Mouse (Mus musculus) layer of hippocampus, adult 8-10 months (tissue): ENCODE results near the gene Ptprr. TPM values are rescaled to one million over a fixed set of nuclear protein-coding genes. Genes with fewer than 3 reads are reported as not detected.
A peak's percentile ranks its signal among the peaks of the same experiment; 100 is the strongest.

ENCODE experiments used
- DNase-seq, 2 experiments: peaks; one replicate each; pipeline ENCODE4 v3.0.0; 2022; ENCODE audit warnings: low spot score in 2 of 2
- total RNA-seq, 4 experiments: library from RNA; stranded (reverse); gene quantifications; 2 replicates each; pipeline ENCODE4 v1.2.4; 2022

Gene Ptprr
- total RNA-seq, 4 experiments from 2014 or later: 16.9 to 18.3 (median 17.1) TPM

DNA sequence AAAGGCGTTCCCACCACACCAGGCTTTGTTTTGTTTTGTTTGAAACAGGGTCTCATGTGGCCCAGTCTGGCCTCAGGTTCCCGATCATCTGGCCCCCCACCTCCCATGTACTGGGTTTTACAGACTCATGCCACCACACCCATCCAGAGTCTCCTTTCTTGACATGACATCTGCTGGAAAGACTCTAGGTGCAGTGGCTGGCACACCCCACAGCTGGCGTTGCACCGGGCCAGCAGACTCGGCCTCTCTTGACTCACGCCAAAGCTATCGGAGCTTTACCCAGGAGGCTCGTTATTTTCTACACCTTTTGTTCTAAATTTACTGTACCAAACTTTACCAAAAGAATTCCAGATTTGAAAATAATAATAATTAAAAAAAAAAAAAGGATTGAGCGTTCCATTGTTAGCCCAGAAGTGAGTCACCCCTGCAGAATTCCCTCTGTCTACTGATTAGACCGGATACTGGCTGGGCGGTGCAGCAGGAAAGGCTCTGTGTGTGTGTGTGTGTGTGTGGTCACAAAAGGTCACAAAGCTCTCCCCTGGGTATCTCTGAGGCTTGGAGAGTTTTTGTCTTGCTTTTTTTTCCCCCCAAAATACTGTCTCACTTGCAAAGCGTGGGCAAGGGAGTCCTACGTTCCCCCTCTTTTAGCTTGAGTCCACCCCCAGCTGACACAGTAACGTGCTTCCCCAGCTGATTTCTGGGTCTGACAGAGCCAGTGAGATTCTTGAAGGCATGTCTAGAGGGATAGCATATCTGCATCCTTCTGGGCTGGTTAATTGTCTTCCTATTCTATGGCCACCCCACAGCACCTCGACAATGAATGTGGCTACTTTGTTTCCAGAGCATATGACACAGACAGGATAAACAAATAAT lies 248.8 kb downstream of the Ptprr start:
- DNase-seq: no peak

GRCm38 (mm10) chr10:116267434-116267822 lies 249.4 kb downstream of the Ptprr start:
- DNase-seq: no peak

DNA sequence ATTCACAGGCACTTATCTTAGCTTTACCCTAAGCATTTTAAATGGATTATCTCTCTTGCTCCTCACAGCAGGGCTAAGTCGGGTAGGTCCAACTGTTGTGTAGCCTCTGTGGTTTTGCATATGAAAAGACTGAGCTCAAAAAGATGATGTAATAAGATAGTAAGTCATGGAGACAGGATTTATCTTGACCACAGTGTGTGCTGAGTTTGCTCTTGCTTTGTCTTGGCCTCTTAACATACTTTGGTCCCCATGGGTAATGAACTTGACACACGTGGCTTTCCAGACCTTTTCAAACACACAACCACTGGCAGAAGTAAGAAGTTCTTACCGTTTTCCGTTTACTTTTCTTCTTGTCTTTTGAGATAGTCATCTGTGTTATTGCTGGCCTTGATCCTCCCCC lies 250.3 kb downstream of the Ptprr start:
- DNase-seq: no peak

GRCm38 (mm10) chr10:116270646-116271469 lies 252.8 kb downstream of the Ptprr start:
- DNase-seq: no peak

DNA sequence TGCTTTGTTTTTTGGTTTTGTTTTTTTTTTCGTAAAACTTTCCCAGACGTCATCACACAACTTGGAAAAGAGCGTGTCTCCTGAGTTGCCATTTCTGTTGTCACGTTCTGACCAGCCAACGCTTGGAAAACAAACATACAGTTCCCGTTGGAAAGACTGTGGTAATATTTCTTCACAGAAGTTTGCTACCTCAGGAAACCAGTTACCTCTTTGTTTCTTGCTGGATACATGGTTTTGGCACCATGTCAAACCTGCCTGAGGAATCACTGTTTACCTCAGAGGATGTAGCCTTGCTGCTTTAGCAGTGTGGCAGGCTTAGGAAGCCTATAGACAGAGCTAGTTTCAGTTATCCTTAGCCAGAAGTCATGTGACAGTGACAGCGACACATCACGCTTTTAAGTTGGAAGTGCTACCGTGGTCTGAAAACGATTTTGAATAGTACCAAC lies 253.5 kb downstream of the Ptprr start:
- no peak for DNase-seq

DNA sequence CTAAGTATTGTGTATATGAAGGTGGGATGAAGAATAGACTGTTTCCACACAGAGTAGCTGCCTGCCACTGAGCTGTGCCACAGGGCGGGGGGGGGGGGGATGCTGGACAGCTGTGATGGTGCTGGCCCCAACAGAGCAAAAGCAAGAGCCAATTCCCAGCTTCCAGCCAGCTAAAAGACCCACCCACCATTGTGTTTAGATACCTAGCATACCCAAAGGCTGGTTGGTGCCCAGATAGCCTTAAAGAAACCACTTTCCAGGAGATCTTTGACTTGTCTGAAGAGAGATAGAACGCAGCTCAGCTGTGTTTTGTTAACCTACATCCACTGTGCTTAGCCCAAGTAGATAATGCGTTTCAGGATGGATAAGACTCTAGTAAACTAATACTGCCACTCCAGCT lies 254.1 kb downstream of the Ptprr start:
- DNase-seq: no peak

DNA sequence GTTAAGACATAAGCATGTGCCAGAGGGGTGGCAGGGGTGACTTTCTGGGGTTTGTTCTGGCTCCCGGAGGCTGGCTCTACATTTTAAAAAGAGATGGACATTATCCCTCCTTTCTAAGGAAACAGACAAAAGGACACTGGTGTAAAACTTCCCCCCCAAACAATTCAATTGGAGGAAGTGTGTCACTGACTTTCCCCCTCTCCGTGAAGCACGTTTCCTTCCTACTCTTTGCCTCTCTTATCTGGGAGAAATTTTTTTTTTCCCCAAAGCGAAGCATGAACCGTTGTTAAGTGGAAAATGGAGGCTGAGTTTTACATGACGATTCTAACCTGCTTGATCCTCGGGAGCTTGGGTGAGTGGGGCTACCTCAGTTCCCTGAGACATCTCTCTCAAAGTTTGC lies 257.3 kb downstream of the Ptprr start, which contains the start of gene Ptprb:
Ptprb (plus strand) TSS at position 244 of the 400 bp plus-strand sequence.
- DNase-seq: no peak

GRCm38 (mm10) chr10:116286697-116287344 lies 268.8 kb downstream of the Ptprr start:
- no peak for DNase-seq

DNA sequence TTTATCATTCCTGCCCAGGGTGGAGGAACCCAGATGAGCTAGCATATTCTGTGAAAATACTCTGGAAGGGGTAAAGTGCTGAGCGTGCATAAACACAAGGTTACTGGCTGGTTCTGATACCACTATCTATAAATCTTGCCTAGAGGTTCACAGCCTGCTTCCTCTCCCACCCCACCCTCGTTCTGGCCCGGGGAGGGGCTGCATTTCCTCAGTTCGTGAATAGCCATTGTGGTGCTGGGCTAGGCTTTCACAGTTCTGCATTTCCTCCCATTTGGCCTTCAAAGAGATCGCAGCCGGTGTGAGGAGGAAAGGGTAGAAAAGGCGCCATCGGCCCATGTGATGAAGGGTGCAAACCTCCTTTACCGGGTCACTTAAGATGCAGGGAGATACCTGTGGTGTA lies 270.1 kb downstream of the Ptprr start:
- DNase-seq: no peak

DNA sequence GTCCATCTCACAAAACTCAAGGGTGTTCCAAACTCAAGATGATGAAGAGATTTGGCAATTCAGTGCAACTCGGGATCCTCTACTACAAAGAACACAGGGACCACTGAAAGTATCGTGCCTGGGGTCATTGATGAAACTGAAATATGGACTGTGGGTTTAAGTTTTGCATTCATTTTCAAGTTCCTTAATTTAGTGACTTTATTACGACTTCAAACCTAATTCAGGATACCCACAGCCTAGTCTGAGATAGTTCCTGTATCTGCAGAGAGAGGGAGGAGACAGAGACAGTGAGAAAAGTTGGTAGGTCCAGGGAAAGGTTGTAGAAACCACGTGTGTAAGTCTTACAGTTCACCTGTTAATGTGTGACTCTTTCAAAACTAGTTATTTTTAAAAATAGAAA lies 272.5 kb downstream of the Ptprr start:
- no peak for DNase-seq

DNA sequence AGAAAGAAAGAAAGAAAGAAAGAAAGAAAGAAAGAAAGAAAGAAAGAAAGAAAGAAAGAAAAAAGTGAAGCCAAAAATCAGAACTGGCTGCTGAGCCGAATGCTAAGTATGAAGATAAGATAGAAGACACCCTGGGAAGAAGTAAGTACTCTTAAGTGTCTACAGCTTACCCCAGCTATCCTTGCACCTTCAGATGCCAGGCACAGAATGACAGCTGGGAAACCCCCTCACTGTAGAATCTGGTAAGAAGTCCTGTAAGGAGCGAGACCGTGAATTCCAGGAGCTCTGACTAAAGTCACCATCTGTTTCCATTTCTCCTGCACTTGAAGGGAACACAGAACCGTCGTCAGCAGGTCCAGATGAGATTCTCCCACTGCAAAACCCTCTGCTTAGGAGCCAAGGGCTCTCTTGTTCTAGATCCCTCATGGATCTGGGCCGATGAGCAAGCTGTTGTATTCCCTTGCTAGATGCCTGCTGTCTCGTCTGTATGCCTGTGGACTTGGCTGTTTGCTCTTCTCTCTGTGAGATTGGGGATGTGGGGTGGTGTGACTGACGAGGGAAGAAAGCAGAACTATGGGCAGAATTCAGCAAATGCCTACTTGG lies 273.2 kb downstream of the Ptprr start:
- DNase-seq: peak; percentile 53 to 57

DNA sequence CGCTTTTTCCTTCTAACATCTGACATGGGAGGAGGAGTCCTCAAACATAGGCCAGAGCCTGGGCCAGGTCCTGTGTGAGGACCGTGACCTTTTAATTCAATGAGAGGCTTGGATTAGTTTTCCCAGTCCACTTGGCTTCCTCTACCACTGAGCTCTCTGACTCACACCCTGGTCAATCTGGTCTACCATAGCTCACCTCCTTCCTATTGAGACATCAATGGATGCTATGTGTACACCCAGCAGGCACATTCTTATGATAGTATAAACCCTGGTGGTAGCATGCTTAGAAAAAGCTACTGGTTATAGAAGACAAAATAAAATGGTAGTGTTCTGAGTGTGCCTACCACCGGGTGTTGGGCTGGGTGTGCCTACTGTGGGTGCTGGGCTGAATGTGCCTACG lies 278.4 kb downstream of the Ptprr start:
- no peak for DNase-seq

DNA sequence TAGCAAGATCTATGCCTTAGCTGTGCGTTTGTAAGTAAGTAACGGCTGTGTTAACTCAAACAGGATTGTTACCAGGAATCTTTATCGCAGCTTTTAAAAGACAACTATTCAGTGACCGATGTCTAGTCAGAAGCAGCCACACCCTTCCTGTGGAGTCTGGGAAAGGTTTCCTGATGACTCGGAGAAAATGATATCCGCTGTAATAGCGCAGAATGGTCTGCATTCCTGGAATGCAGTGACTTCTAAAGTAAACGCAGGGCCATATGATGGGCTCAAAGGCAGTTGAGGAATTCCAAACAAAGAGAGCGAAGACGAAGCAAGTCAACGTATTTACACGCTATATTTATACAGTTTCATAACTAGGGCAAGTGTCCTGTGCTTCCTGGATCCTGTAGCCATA lies 279.8 kb downstream of the Ptprr start:
- no peak for DNase-seq

DNA sequence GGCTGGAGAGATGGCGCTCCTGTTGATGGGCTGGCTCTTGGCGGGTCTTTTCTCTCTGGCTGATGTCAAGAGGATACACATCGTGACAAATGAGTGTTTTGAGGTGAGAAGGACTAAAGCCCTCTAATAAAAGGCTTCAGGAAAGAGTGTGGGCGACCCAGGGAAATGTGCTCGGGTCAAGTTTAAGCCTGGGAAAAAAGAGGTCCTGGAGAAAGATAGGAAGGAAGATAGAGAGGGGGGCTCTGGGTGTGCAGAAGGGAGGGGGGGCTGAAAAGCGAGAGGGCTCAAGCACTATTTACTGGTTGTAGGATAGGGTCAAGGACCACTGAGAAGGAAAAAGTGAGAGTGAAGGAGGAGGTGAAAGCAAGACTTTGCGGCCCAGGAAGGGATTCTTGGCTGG lies 282.8 kb downstream of the Ptprr start:
- DNase-seq: no peak

DNA sequence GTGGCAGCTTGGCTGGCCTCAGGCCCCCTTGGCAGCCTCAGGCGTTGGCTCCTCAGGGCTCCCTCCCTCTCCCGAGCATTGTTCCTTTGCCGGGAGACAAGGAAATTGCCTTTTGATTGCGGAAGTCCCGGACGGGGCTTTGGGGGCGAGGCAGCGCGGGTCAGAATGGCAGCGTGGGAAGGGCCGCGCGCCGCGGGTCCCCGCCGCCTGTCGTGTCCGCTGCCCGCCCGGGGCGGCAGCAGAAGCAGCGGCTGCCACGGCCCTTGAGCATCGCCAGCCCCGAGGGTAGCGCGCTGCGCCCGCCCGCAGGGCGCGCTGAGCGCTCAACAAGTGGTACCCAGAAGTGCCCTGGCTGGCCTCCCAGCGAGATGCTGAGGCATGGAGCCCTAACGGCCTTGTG lies 283.2 kb downstream of the Ptprr start:
- no peak for DNase-seq

GRCm38 (mm10) chr10:116304355-116304754 lies 286.3 kb downstream of the Ptprr start:
- no peak for DNase-seq

GRCm38 (mm10) chr10:116309460-116309859 lies 291.4 kb downstream of the Ptprr start:
- no peak for DNase-seq

- DNase-seq: no peak
Measured at GRCm38 (mm10) chr10:116310516-116311210, 292.6 kb downstream of the Ptprr start.

- DNase-seq: peak; percentile 41 to 81
Measured at GRCm38 (mm10) chr10:116319246-116319645, 301.2 kb downstream of the Ptprr start.
